Mouse (Mus musculus): ENCODE measurements at regions not wholly inside any gene's neighbourhood (a gene's known extent, or its start where the extent isn't known, plus 50 kb on each side); places are given as distances from the start of the nearest gene placed in this dataset.

DNA sequence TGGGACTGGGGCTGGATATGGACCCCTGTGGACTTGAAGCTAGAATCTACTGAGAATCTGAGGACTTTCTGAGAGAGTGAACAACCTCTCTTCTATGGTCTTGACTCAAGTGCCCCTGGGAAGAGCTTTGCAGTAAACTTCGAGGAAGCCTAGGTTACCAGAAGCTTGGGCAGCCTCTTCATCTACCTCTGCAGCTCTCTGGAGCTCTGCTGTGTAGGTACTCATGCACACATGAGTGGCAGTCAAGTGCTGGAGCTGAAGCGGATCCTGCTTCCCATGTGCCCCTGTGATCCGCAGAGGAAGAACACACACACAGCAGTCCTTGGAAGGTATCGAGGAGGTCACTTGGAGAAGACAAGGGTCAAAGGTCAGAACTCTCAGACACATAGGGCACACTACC, 248.2 kb upstream of the Irx1 start:
- TF ChIP-seq EP300 (IDR thresholded peaks at IDR 0.05; ENCODE audit: low read depth) (no peak), CTCF (IDR thresholded peaks at IDR 0.05; ENCODE audit: low read depth) (no peak)

All from liver, postnatal 0 days (tissue).